ENCODE assay signal across 7 mouse cellular contexts in genomic region chr7:70279927-70280642, GRCm38 (mm10).
DNase-seq lines count a peak whose midpoint lies in the region; ATAC-seq and TF ChIP-seq lines count a peak whose summit lies in the region.

No protein-coding gene starts in this region.

- H3K36me3 ChIP-seq in testis, adult 2 months (ENCODE audit: control insufficient read depth, insufficient read depth, low read length) = no peaks in the 10 kb centered on the region
- H3K36me3 ChIP-seq in forebrain, postnatal 0 days (ENCODE audit: insufficient read depth) = no peaks in the 10 kb centered on the region
- H3K36me3 ChIP-seq in limb, embryonic 15.5 days = no peaks in the 10 kb centered on the region

- peak overlapping the region; percentile 49 for H3K4me3 ChIP-seq in testis, adult 2 months (ENCODE audit: control insufficient read depth, low read depth, low read length)
- H3K4me3 ChIP-seq in forebrain, postnatal 0 days (ENCODE audit: low read depth, low read length) = no peak overlapping the region
- peak overlapping the region; percentile 30 for H3K4me3 ChIP-seq in limb, embryonic 15.5 days

- TF ChIP-seq POLR2A in testis, adult 2 months (IDR thresholded peaks at IDR 0.05; ENCODE audit: control insufficient read depth, low read depth, low read length) = no peak

- DNase-seq in testis, postnatal 14 days (ENCODE audit: low spot score) = no peak
- DNase-seq in forebrain, postnatal 0 days = no peak
- DNase-seq in gastrocnemius, postnatal 4 days (ENCODE audit: low spot score in 2 of 2) = no peak
- DNase-seq in frontal cortex, postnatal 10 days (ENCODE audit: low spot score in 2 of 2) = no peak

- no peak for ATAC-seq in forebrain, postnatal 0 days
- no peak for ATAC-seq in limb, embryonic 15.5 days (ENCODE audit: insufficient number of reproducible peaks, low FRiP score, low TSS enrichment, low read depth)
- ATAC-seq in frontal cortex, adult (ENCODE audit: low TSS enrichment) = no peak

- H3K27me3 ChIP-seq in testis, adult 2 months (ENCODE audit: control insufficient read depth, insufficient read depth, low read length) = peaks cover 3% of the 10 kb centered on the region; the same call in 1 of the 2 replicates
- H3K27me3 ChIP-seq in forebrain, postnatal 0 days (ENCODE audit: insufficient read depth, low read length) = peaks cover 54% of the 10 kb centered on the region
- H3K27me3 ChIP-seq in limb, embryonic 15.5 days = peaks cover 71% of the 10 kb centered on the region

- peak overlapping the region; percentile 28 for H3K4me2 ChIP-seq in forebrain, postnatal 0 days (ENCODE audit: low read depth)
- peak overlapping the region; percentile 47 for H3K4me2 ChIP-seq in limb, embryonic 15.5 days

- no peaks in the 10 kb centered on the region for H3K9me3 ChIP-seq in forebrain, postnatal 0 days (ENCODE audit: low read length)
- no peaks in the 10 kb centered on the region for H3K9me3 ChIP-seq in limb, embryonic 15.5 days

- TF ChIP-seq CTCF in testis, adult 2 months (IDR thresholded peaks at IDR 0.05; ENCODE audit: control insufficient read depth, insufficient read depth, insufficient replicate concordance, low read depth, low read length) = no peak
- no peak for TF ChIP-seq CTCF in forebrain, postnatal 0 days (IDR thresholded peaks at IDR 0.05; ENCODE audit: low read depth)

- 3% methylated on average over 31 of the region's 31 CpGs for WGBS in forebrain, postnatal 0 days
- under 1% methylated on average over 31 of the region's 31 CpGs for WGBS in limb, embryonic 15.5 days

- H3K4me1 ChIP-seq in testis, adult 2 months (ENCODE audit: control insufficient read depth, insufficient read depth, low read length) = peaks cover 11% of the 10 kb centered on the region
- 0 out of 2 replicates have a peak, but pooled peaks cover 4% of the 10 kb centered on the region for H3K4me1 ChIP-seq in forebrain, postnatal 0 days (ENCODE audit: insufficient read depth)
- peaks cover 18% of the 10 kb centered on the region for H3K4me1 ChIP-seq in limb, embryonic 15.5 days

- no peak overlapping the region for H3K9ac ChIP-seq in forebrain, postnatal 0 days
- H3K9ac ChIP-seq in limb, embryonic 15.5 days = no peak overlapping the region

- no peak overlapping the region for H3K27ac ChIP-seq in testis, adult 2 months (ENCODE audit: control insufficient read depth, insufficient read depth, low read depth, low read length)
- H3K27ac ChIP-seq in forebrain, postnatal 0 days (ENCODE audit: low read depth, low read length) = no peak overlapping the region
- no peak overlapping the region for H3K27ac ChIP-seq in limb, embryonic 15.5 days
